Mouse (Mus musculus) liver, adult 2 months (tissue): ENCODE measurements at regions not wholly inside any gene's neighbourhood (a gene's known extent, or its start where the extent isn't known, plus 50 kb on each side); places are given as distances from the start of the nearest gene placed in this dataset.

Experiments used
- DNase-seq: peaks from one replicate; pipeline ENCODE4 v3.0.0-alpha.2; 2011; ENCODE audit warnings: low read depth, low spot score; ENCODE audit errors: extremely low read depth
- H3K27ac ChIP-seq: fragments of 200-500 bp; replicated peaks from 2 replicates; pipeline ENCODE4 v1.5.1; 2012; ENCODE audit warnings: low read depth, mild to moderate bottlenecking, control low read depth, inconsistent platforms, low read length; ENCODE audit not compliant: insufficient read depth
- H3K27me3 ChIP-seq: fragments of 200-500 bp; 2 replicates; pipeline ENCODE4 v1.6.1; 2012; ENCODE audit warnings: mild to moderate bottlenecking, moderate library complexity, low read length, inconsistent platforms; ENCODE audit not compliant: control insufficient read depth, insufficient read depth
- H3K36me3 ChIP-seq: fragments of 200-500 bp; 2 replicates; pipeline ENCODE4 v1.6.1; 2012; ENCODE audit warnings: low read length, inconsistent platforms; ENCODE audit not compliant: control insufficient read depth, insufficient read depth
- H3K4me1 ChIP-seq: fragments of 200-500 bp; 2 replicates; pipeline ENCODE4 v1.6.1; 2011; ENCODE audit warnings: low read length; ENCODE audit not compliant: control insufficient read depth, insufficient read depth
- H3K4me3 ChIP-seq: fragments of 200-500 bp; 2 replicates; pipeline ENCODE4 v1.5.1; 2011; ENCODE audit warnings: low read depth, mild to moderate bottlenecking, control low read depth, low read length, moderate library complexity; ENCODE audit not compliant: insufficient read depth
- H3K79me2 ChIP-seq: fragments of 200-500 bp; 2 replicates; pipeline ENCODE4 v1.6.1; 2012; ENCODE audit warnings: inconsistent platforms, mild to moderate bottlenecking, low read length, moderate library complexity; ENCODE audit not compliant: control insufficient read depth, insufficient read depth
- H3K9ac ChIP-seq: fragments of 200-500 bp; 2 replicates; pipeline ENCODE4 v1.6.1; 2012; ENCODE audit warnings: low read depth, mild to moderate bottlenecking, control low read depth, inconsistent platforms, low read length
- CTCF ChIP-seq: fragments of 200-500 bp; IDR thresholded peaks from 2 replicates; pipeline ENCODE4 v1.5.1; 2011; ENCODE audit warnings: low read depth, low read length, control low read depth
- POLR2A ChIP-seq: fragments of 200-500 bp; IDR thresholded peaks from 2 replicates; pipeline ENCODE4 v1.6.1; 2011; ENCODE audit warnings: low read length, control low read depth; ENCODE audit not compliant: insufficient read depth; ENCODE audit errors: extremely low read depth
- WGBS: fragments of 180-500 bp; shearing (Covaris S2); methylation state at CpG from one replicate; pipeline ENCODE4 v1.1.7; 2018; 5-methylcytosine and 5-hydroxymethylcytosine counted together

GRCm38 (mm10) chr16:30834561-30834960 lies 235.0 kb downstream of the Fam43a start:
- no peaks in the 10 kb centered on the region for H3K4me1 ChIP-seq
- no peaks in the 10 kb centered on the region for H3K27me3 ChIP-seq
- H3K79me2 ChIP-seq, result no peaks in the 10 kb centered on the region
- 81% methylated on average over 3 of the region's 3 CpGs for WGBS
- TF ChIP-seq POLR2A, result no peak
- no peak for TF ChIP-seq CTCF
- H3K36me3 ChIP-seq, result no peaks in the 10 kb centered on the region
- no peak overlapping the region for H3K4me3 ChIP-seq
- no peak for DNase-seq
- H3K27ac ChIP-seq, result no peak overlapping the region
- no peak overlapping the region for H3K9ac ChIP-seq

DNA sequence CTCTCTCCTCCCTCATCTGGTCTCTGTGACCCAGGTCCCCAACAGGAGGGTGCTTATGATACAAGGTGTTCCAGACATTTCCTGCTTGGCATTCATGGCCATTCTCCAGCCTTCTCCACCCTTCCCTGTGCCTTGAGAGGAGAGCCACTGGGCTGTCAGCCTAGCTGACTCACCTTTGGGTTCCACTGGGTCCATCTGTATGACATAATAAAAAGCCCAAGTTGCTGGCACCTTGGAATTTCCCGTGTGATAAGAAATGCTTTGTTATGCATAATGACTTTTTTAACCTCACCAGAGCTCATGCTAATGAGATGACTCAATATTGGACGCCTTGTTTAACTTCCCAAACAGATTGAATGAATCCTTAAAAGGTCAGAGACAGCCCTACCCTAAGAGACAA lies 236.2 kb downstream of the Fam43a start:
- Histone ChIP-seq H3K4me3 (no peak overlapping the region), H3K4me1 (no peaks in the 10 kb centered on the region), H3K27ac (no peak overlapping the region), H3K36me3 (no peaks in the 10 kb centered on the region), H3K9ac (no peak overlapping the region), H3K27me3 (no peaks in the 10 kb centered on the region), H3K79me2 (no peaks in the 10 kb centered on the region)
- WGBS, result 62% methylated on average over 2 of the region's 2 CpGs
- TF ChIP-seq CTCF, result no peak
- TF ChIP-seq POLR2A, result no peak
- DNase-seq, result no peak

- WGBS, result 96% methylated on average over 2 of the region's 2 CpGs
- H3K36me3 ChIP-seq, result no peaks in the 10 kb centered on the region
- H3K4me1 ChIP-seq, result no peaks in the 10 kb centered on the region
- no peak overlapping the region for H3K4me3 ChIP-seq
- H3K27ac ChIP-seq, result no peak overlapping the region
- DNase-seq, result no peak
- no peaks in the 10 kb centered on the region for H3K27me3 ChIP-seq
- TF ChIP-seq POLR2A, result no peak
- no peak for TF ChIP-seq CTCF
- no peak overlapping the region for H3K9ac ChIP-seq
- H3K79me2 ChIP-seq, result no peaks in the 10 kb centered on the region
Measured at GRCm38 (mm10) chr16:30842831-30843230, 238.4 kb downstream of the Xxylt1 start.

DNA sequence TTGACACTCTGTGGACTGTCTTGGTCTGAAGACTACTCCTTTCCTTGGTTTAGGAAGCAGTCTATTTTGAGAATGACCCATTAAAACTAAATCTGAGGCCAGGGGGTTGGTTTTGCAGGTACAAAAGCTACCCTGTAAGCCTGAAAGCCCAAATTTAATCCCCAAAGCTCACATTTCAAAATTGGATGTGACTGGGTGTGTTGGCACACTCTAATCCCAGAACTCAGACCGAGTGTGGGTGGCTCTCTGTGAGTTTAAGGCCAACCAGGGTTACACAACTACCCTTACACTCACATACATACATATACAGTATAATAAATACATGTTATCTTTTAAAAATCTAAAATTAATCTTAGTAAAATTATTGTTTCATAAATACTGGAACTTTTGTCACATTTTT lies 228.6 kb downstream of the Xxylt1 start:
- Histone ChIP-seq H3K79me2 (no peaks in the 10 kb centered on the region), H3K4me1 (no peaks in the 10 kb centered on the region), H3K9ac (no peak overlapping the region), H3K4me3 (no peak overlapping the region), H3K36me3 (no peaks in the 10 kb centered on the region), H3K27me3 (no peaks in the 10 kb centered on the region), H3K27ac (no peak overlapping the region)
- DNase-seq, result no peak
- TF ChIP-seq CTCF, result no peak
- TF ChIP-seq POLR2A, result no peak
- WGBS, result 80% methylated on average over 1 of the region's 1 CpGs

DNA sequence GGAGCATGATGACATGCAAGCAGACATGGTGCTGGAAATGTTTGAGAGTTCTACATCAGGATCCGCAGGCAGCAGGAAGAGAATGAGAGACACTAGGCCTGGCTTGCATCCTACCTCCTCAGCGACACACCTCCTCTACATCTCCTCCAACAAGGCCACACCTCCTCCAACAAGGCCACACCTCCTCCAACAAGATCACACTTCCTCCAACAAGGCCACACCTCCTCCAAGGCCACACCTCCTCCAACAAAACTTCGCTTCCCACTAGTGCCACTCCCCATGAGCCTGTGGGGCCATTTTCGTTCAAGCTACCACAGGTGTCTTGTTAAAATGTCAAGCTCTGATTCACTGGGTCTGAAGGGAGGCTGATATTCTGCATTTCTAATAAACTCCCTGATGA lies 226.5 kb downstream of the Xxylt1 start:
- H3K27ac ChIP-seq, result no peak overlapping the region
- H3K9ac ChIP-seq, result no peak overlapping the region
- no peaks in the 10 kb centered on the region for H3K79me2 ChIP-seq
- TF ChIP-seq CTCF (no peak), POLR2A (no peak)
- no peaks in the 10 kb centered on the region for H3K27me3 ChIP-seq
- H3K36me3 ChIP-seq, result no peaks in the 10 kb centered on the region
- no peak for DNase-seq
- 97% methylated on average over 4 of the region's 4 CpGs for WGBS
- no peaks in the 10 kb centered on the region for H3K4me1 ChIP-seq
- H3K4me3 ChIP-seq, result no peak overlapping the region

DNA sequence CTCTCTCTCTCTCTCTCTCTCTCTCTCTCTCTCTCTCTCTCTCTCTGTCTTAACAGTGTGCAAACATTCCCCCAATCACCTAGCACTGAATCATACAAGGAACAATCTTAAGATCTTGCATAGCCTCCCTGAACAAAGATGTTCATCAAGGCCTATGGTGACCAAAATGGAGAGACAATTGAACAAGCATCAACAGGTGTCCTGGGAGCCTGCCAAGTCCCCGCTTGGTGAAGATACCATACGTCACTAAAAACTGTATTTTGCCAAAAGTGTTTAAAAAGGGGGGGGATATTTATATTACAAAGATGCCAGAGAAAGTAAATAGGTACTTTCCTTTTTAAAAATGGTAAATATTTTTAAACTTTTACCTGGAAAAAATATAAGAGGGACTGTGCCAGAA lies 223.6 kb downstream of the Xxylt1 start:
- H3K27ac ChIP-seq, result no peak overlapping the region
- DNase-seq, result no peak
- H3K9ac ChIP-seq, result no peak overlapping the region
- H3K4me3 ChIP-seq, result no peak overlapping the region
- no peaks in the 10 kb centered on the region for H3K36me3 ChIP-seq
- no peaks in the 10 kb centered on the region for H3K4me1 ChIP-seq
- no peaks in the 10 kb centered on the region for H3K79me2 ChIP-seq
- H3K27me3 ChIP-seq, result no peaks in the 10 kb centered on the region
- no peak for TF ChIP-seq POLR2A
- no peak for TF ChIP-seq CTCF
- WGBS, result 86% methylated on average over 2 of the region's 2 CpGs
